Mouse (Mus musculus): ENCODE measurements at regions not wholly inside any gene's neighbourhood (a gene's known extent, or its start where the extent isn't known, plus 50 kb on each side); places are given as distances from the start of the nearest gene placed in this dataset.

GRCm38 (mm10) chr1:164573639-164574038, 115.5 kb upstream of the Atp1b1 start:
- TF ChIP-seq CTCF (conservative IDR thresholded peaks at IDR 0.05; ENCODE audit: low read length) (no peak), POU5F1 (IDR thresholded peaks at IDR 0.05; ENCODE audit: borderline replicate concordance, low read length) (no peak), NANOG (IDR thresholded peaks at IDR 0.05; ENCODE audit: borderline replicate concordance, low read length) (no peak)
